Mouse (Mus musculus) kidney, adult 2 months (tissue): ENCODE data around the gene Aatf. TPM values are rescaled to one million over a fixed set of nuclear protein-coding genes. Genes with fewer than 3 reads are reported as not detected.

ENCODE experiments used
- DNase-seq: peaks from one replicate; pipeline ENCODE4 v3.0.0; 2021
- H3K27ac ChIP-seq: fragments of 200-500 bp; 2 replicates; pipeline ENCODE4 v1.5.1; 2012; ENCODE audit warnings: low read depth, low read length, control low read depth, inconsistent platforms; ENCODE audit not compliant: insufficient read depth
- H3K27me3 ChIP-seq: fragments of 200-500 bp; replicated peaks from 2 replicates; pipeline ENCODE4 v1.6.1; 2012; ENCODE audit warnings: mild to moderate bottlenecking, moderate library complexity, low read length, inconsistent platforms; ENCODE audit not compliant: control insufficient read depth, insufficient read depth
- H3K36me3 ChIP-seq: fragments of 200-500 bp; 2 replicates; pipeline ENCODE4 v1.6.1; 2012; ENCODE audit warnings: mild to moderate bottlenecking, moderate library complexity, low read length, inconsistent platforms; ENCODE audit not compliant: control insufficient read depth, insufficient read depth
- H3K4me1 ChIP-seq: fragments of 200-500 bp; 2 replicates; pipeline ENCODE4 v1.6.1; 2011; ENCODE audit warnings: low read length; ENCODE audit not compliant: control insufficient read depth, insufficient read depth
- H3K4me3 ChIP-seq: fragments of 200-500 bp; 2 replicates; pipeline ENCODE4 v1.5.1; 2011; ENCODE audit warnings: mild to moderate bottlenecking, low read depth, low read length, control low read depth; ENCODE audit not compliant: insufficient read depth
- CTCF ChIP-seq: fragments of 200-500 bp; conservative IDR thresholded peaks from 2 replicates; pipeline ENCODE4 v1.5.1; 2011; ENCODE audit warnings: low read depth, mild to moderate bottlenecking, control low read depth, low read length, moderate library complexity, mixed read lengths; ENCODE audit not compliant: insufficient read depth, insufficient read length
- POLR2A ChIP-seq: fragments of 200-500 bp; IDR thresholded peaks from one replicate; pipeline ENCODE4 v1.6.1; 2011; ENCODE audit warnings: low read depth, low read length, control low read depth
- WGBS: fragments of 180-500 bp; shearing (Covaris S2); methylation state at CpG from one replicate; pipeline ENCODE4 v1.1.7; 2018; 5-methylcytosine and 5-hydroxymethylcytosine counted together
- polyA plus RNA-seq: library from polyadenylated mRNA; depleted of rRNA; stranded (reverse); fragments of >200 nt; gene quantifications from 2 replicates; pipeline ENCODE4 v1.2.3, GENCODE M21; 2012

Gene Aatf
- polyA plus RNA-seq, 1 experiment: 12.7 TPM

DNA sequence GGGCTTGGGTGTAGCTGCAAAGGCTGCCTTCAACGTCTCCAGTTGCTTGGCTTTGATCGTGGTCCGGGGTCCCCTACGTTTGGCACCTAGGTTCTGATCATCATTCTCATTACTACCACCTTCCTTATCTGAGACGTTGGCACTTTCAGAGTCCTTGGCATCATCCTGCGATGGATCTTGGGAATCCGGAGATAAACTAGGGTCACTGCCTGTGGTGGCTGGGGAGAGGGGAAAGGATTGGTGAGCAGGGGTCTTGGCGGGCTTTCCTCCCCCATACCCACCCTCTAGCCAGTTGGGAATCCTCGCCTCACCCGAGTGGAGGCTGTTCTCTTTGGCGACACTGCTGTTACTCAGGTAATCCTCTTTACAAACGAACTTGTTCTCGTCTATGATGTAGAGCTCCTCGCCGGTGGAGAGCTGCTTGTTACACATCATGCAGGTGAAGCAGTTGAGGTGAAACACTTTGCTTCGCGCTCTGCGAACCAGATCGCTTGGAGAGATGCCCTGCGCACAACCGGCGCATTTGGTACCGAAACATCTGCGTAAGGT is 8.5 kb upstream of the Aatf start:
- H3K27ac ChIP-seq: peak overlapping the region; percentile 93
- H3K4me1 ChIP-seq: no peaks in the 10 kb centered on the region; the same call in 1 of the 2 replicates
- H3K4me3 ChIP-seq: peak overlapping the region; percentile 93
- H3K36me3 ChIP-seq: peaks cover 2% of the 10 kb centered on the region; the same call in 1 of the 2 replicates
- TF ChIP-seq CTCF (no peak), POLR2A (no peak)
- DNase-seq: peak; percentile 19
- WGBS: 20% methylated on average over 24 of the region's 24 CpGs
- H3K27me3 ChIP-seq: 0 out of 2 replicates have a peak, but pooled peaks cover 2% of the 10 kb centered on the region

- 59% methylated on average over 3 of the region's 3 CpGs for WGBS
- Histone ChIP-seq H3K27ac (no peak overlapping the region), H3K36me3 (peaks cover 2% of the 10 kb centered on the region; the same call in 1 of the 2 replicates), H3K27me3 (0 out of 2 replicates have a peak, but pooled peaks cover 2% of the 10 kb centered on the region), H3K4me3 (peak overlapping the region; percentile 93), H3K4me1 (no peaks in the 10 kb centered on the region)
- no peak for DNase-seq
- TF ChIP-seq CTCF (no peak), POLR2A (no peak)
These were observed 7.7 kb upstream of the Aatf start for GRCm38 (mm10) chr11:84521071-84521390.

GRCm38 (mm10) chr11:84520269-84521070 is 7.1 kb upstream of the Aatf start:
- 38% methylated on average over 31 of the region's 31 CpGs for WGBS
- H3K36me3 ChIP-seq: peaks cover 2% of the 10 kb centered on the region; the same call in 1 of the 2 replicates
- H3K4me1 ChIP-seq: no peaks in the 10 kb centered on the region
- no peak for TF ChIP-seq POLR2A
- H3K4me3 ChIP-seq: peak overlapping the region; percentile 93; the same call in 1 of the 2 replicates
- no peak overlapping the region for H3K27ac ChIP-seq
- H3K27me3 ChIP-seq: 0 out of 2 replicates have a peak, but pooled peaks cover 2% of the 10 kb centered on the region
- no peak for DNase-seq

- 39% methylated on average over 34 of the region's 34 CpGs for WGBS
- no peak for DNase-seq
- no peak for TF ChIP-seq CTCF
- TF ChIP-seq POLR2A: no peak
- Histone ChIP-seq H3K36me3 (peaks cover 2% of the 10 kb centered on the region; the same call in 1 of the 2 replicates), H3K4me1 (no peaks in the 10 kb centered on the region), H3K27ac (no peak overlapping the region), H3K27me3 (0 out of 2 replicates have a peak, but pooled peaks cover 2% of the 10 kb centered on the region), H3K4me3 (no peak overlapping the region)
These were observed 6.4 kb upstream of the Aatf start for GRCm38 (mm10) chr11:84519576-84520268.

GRCm38 (mm10) chr11:84519036-84519435 is 5.7 kb upstream of the Aatf start:
- H3K27me3 ChIP-seq: 0 out of 2 replicates have a peak, but pooled peaks cover 2% of the 10 kb centered on the region
- 60% methylated on average over 12 of the region's 12 CpGs for WGBS
- DNase-seq: no peak
- no peak overlapping the region for H3K4me3 ChIP-seq
- no peaks in the 10 kb centered on the region; the same call in 1 of the 2 replicates for H3K4me1 ChIP-seq
- TF ChIP-seq CTCF (no peak), POLR2A (no peak)
- H3K36me3 ChIP-seq: peaks cover 2% of the 10 kb centered on the region; the same call in 1 of the 2 replicates
- no peak overlapping the region for H3K27ac ChIP-seq

DNA sequence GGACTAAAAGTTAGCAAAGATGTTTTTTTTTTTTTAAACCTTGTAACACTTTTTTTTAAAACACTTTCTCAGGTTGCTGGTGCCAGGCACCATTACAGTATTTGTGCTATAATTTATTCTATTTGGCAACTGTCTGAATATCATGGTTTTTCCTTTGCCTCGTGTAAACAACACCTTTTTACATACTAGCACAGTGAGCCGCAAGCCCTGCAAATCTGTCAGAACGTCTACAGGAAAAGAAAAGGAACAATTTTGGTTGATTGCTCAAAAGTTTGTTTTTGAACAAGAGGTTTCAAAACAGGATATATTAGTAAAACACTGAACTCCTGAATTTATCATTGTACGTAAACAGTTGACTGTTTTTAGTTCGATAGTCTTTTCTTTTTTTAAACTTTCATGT is 4.9 kb upstream of the Aatf start:
- Histone ChIP-seq H3K4me3 (no peak overlapping the region), H3K27ac (no peak overlapping the region), H3K36me3 (peaks cover 2% of the 10 kb centered on the region; the same call in 1 of the 2 replicates), H3K27me3 (no peaks in the 10 kb centered on the region), H3K4me1 (no peaks in the 10 kb centered on the region; the same call in 1 of the 2 replicates)
- TF ChIP-seq CTCF (no peak), POLR2A (no peak)
- no peak for DNase-seq
- 64% methylated on average over 5 of the region's 5 CpGs for WGBS
